Mouse (Mus musculus) small intestine, adult 2 months (tissue): ENCODE results near the gene Trim34a.

Source experiments
- CTCF ChIP-seq: fragments of 200-500 bp; IDR thresholded peaks from 2 replicates; pipeline ENCODE4 v1.5.1; 2012; ENCODE audit warnings: low read depth, mild to moderate bottlenecking, control low read depth, inconsistent platforms, low read length, moderate library complexity, mixed read lengths; ENCODE audit not compliant: insufficient replicate concordance, insufficient read length; ENCODE audit errors: extremely low read depth
- POLR2A ChIP-seq: fragments of 200-500 bp; IDR thresholded peaks from 2 replicates; pipeline ENCODE4 v1.6.1; 2012; ENCODE audit warnings: low read depth, mild to moderate bottlenecking, control low read depth, inconsistent platforms, low read length, moderate library complexity

DNA sequence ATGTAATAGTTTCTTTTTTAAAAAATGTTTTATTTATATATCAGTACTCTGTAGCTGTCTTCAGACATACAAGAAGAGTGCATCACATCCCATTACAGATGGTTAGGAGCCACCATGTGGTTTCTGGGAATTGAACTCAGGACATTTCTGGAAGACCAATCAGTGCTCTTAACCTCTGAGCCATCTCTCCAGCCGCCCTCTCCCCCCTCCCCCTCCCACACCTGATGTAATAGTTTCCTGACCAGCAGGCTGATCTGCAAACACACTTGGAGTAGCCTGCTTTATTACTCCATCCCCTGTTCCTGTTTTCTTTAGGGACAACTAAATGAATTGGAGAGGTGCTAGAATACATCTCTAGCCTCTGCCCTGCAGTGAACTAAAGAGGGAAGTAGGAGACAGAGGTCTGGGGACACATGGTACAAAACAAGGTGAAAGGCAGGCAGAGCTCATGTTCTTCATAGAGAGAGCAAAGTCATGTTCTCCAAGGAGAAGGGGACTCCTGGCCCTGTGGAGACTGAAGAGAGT lies 28.2 kb upstream of the Trim34a start:
- TF ChIP-seq CTCF (no peak), POLR2A (no peak)
